Mouse (Mus musculus) hindbrain, embryonic 14.5 days (tissue): ENCODE results near the gene Slc26a1. TPM values are rescaled to one million over a fixed set of nuclear protein-coding genes. Genes with fewer than 3 reads are reported as not detected.

Source experiments
- ATAC-seq: fragments of 200-750 bp; cut with Nextera tagmentation; 2 replicates; pipeline ENCODE4 v1.8.0; 2017; ENCODE audit warnings: moderate number of reproducible peaks, mild to moderate bottlenecking, moderate TSS enrichment, moderate library complexity; ENCODE audit not compliant: low FRiP score
- DNase-seq: peaks from one replicate; pipeline ENCODE4 v3.0.0-alpha.2; 2015; ENCODE audit warnings: low spot score
- H3K27ac ChIP-seq: fragments of 300-500 bp; sonication (generic); 2 replicates; pipeline ENCODE4 v1.5.1; 2014; ENCODE audit warnings: mild to moderate bottlenecking, moderate library complexity
- H3K27me3 ChIP-seq: fragments of 300-500 bp; sonication (generic); 2 replicates; pipeline ENCODE4 v1.6.1; 2014; ENCODE audit warnings: mild to moderate bottlenecking, low read length, mixed read lengths; ENCODE audit not compliant: control insufficient read depth, insufficient read depth
- H3K36me3 ChIP-seq: fragments of 300-500 bp; sonication (generic); replicated peaks from 2 replicates; pipeline ENCODE4 v1.6.1; 2014; ENCODE audit not compliant: control insufficient read depth, insufficient read depth
- H3K4me1 ChIP-seq: fragments of 300-500 bp; sonication (generic); replicated peaks from 2 replicates; pipeline ENCODE4 v1.6.1; 2014; ENCODE audit warnings: antibody characterized with exemption, low read length, mixed read lengths; ENCODE audit not compliant: control insufficient read depth, insufficient read depth
- H3K4me2 ChIP-seq: fragments of 300-500 bp; sonication (generic); replicated peaks from 2 replicates; pipeline ENCODE4 v1.6.1; 2014; ENCODE audit warnings: mild to moderate bottlenecking, moderate library complexity
- H3K4me3 ChIP-seq: fragments of 300-500 bp; sonication (generic); replicated peaks from 2 replicates; pipeline ENCODE4 v1.5.1; 2014; ENCODE audit warnings: mild to moderate bottlenecking, low read length
- H3K9ac ChIP-seq: fragments of 300-500 bp; sonication (generic); 2 replicates; pipeline ENCODE4 v1.6.1; 2014
- H3K9me3 ChIP-seq: fragments of 300-500 bp; sonication (generic); 2 replicates; pipeline ENCODE4 v1.6.1; 2016; ENCODE audit warnings: low read length; ENCODE audit not compliant: control insufficient read depth
- WGBS: fragments of 180-500 bp; shearing (Covaris S2); extraction: QIAGEN DNeasy Blood & Tissue Kit; methylation state at CpG from one replicate; pipeline ENCODE4 v1.1.7; 2014; 5-methylcytosine and 5-hydroxymethylcytosine counted together
- polyA plus RNA-seq: library from polyadenylated mRNA; unstranded; fragments of >200 nt; fragmentation: Nextera tagmentation; extraction: Ambion mirVana; gene quantifications from 2 replicates; pipeline ENCODE4 v1.2.1, GENCODE M21; 2014

The Slc26a1 gene
- polyA plus RNA-seq, 1 experiment from 2014 or later = 3.5 TPM

DNA sequence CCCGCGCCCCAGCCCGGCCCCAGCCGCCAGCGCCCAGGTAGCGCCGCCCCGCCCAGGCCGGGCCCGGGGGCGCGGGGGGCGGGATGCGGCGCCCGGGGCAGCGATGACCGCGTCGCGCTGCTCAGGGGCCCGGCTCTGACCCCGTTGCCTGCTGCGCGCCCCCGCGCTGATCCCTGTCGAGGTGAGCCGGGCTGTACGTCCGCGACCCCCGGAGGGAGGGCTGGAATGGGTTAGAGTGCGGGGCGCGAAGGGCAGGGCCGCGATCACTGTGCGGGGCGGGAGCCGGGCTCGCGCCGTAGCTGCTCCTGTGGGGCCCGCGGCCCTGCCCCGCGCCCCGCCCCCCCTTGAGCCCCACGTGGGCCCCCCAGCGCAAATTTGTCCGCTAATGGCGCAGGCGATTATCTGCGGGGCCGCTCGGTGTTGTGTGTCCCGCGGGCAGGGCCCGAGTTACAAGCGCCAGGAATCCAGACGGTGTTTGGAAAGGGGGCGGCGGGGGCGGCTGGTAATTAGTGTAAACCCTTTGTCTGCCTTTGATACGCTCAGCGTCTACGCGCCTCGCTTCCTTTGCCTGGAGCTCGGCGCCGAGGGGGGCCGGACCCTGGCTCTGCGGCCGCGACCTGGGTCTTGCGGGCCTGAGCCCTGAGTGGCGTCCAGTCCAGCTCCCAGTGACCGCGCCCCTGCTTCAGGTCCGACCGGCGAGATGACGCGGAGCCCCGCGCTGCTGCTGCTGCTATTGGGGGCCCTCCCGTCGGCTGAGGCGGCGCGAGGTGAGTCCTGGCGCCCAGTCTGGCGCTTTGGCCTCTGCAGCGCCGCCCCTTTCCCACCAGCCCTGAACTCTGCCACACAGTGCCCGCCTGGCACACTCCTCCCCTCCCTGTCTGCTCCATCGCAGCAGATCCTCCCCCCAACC lies 19.2 kb upstream of the Slc26a1 start:
- under 1% methylated on average over 84 of the region's 99 CpGs for WGBS
- Histone ChIP-seq H3K4me1 (peaks cover 9% of the 10 kb centered on the region; the same call in 1 of the 2 replicates), H3K4me3 (peak overlapping the region; percentile 50), H3K36me3 (no peaks in the 10 kb centered on the region), H3K9ac (peak overlapping the region; percentile 50), H3K9me3 (no peaks in the 10 kb centered on the region), H3K4me2 (peak overlapping the region; percentile 89), H3K27me3 (peaks cover 30% of the 10 kb centered on the region; the same call in 1 of the 2 replicates), H3K27ac (no peak overlapping the region)
- ATAC-seq (peak; percentile 44), DNase-seq (no peak)

DNA sequence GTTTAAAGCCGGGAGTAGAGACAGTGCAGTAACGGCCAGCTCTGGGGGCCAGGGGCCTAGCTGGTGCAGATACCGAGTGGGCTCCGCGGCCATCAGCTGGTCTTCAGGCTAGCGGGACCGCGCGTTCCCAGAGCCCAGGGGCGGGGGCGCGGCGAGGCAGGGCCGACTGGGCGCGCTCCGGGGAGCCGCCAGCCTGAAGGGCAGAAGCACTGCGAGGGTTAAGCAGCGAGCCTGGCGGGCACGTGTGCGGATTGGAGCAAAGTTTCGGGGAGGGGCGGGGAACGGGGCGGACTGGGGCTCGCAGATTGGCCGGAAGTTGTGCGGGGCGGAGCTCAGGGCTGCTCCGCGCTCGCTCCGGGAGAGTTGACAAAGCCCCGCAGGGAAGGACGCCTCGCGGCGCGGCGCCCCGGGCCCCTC lies 18.5 kb upstream of the Slc26a1 start:
- ATAC-seq (peak; percentile 93), DNase-seq (peak; percentile 83)
- Histone ChIP-seq H3K27ac (no peak overlapping the region), H3K4me2 (peak overlapping the region; percentile 89), H3K27me3 (peaks cover 30% of the 10 kb centered on the region; the same call in 1 of the 2 replicates), H3K9ac (peak overlapping the region; percentile 50), H3K9me3 (no peaks in the 10 kb centered on the region), H3K4me3 (peak overlapping the region; percentile 50), H3K4me1 (peaks cover 9% of the 10 kb centered on the region; the same call in 1 of the 2 replicates), H3K36me3 (no peaks in the 10 kb centered on the region)
- WGBS = 2% methylated on average over 34 of the region's 43 CpGs

DNA sequence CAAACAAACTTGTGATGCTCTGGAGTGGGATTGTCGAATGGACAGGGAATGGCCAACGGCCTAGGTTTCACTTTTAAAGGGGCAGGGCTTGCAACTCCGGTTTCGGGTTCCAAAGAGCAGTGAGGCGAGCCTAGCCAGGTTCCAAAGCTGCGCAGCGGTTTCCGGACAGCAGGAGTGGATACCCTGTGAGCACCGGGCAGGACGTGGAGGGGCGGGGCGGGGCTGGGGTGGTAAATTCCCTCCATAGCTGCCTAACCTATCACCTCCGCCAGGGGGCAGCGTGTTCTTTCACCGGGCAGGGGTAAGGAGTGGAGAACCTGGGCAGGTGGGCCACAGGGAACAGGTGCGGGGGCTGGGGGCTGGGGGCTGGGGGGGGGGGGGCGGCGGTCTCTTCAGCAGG lies 16.9 kb upstream of the Slc26a1 start, which contains the start of gene Fgfrl1:
Fgfrl1 (plus strand) TSS at position 112 of the 400 bp plus-strand sequence.
- H3K4me2 ChIP-seq = peak within 1 kb of the TSS; percentile 89
- H3K27me3 ChIP-seq = peaks cover 30% of the 10 kb centered on the region; the same call in 1 of the 2 replicates
- no peaks in the 10 kb centered on the region for H3K9me3 ChIP-seq
- H3K4me1 ChIP-seq = peaks cover 9% of the 10 kb centered on the region; the same call in 1 of the 2 replicates
- peak within 1 kb of the TSS; percentile 50; the same call in 1 of the 2 replicates for H3K4me3 ChIP-seq
- H3K9ac ChIP-seq = no peak within 1 kb of the TSS
- ATAC-seq = no peak
- 3% methylated on average over 16 of the region's 18 CpGs for WGBS
- H3K27ac ChIP-seq = no peak within 1 kb of the TSS
- no peaks in the 10 kb centered on the region for H3K36me3 ChIP-seq
- no peak for DNase-seq

DNA sequence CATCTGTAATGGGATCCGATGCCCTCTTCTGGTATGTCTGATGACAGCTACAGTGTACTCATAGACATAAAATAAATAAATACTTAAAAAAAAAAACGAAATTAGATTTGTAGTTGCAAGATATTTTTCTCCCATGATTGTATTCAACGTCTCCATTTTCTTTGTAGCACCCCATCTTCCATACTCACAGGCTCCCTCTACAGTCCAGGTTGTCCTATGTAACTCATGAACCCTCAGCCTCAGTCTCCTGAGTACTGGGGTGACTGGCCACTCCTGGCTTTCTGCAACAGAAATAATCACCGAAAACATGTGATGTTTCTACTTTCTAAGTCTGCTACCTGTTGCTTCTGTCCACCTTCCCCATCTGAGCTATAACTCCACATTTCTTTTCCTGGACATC lies 15.8 kb upstream of the Slc26a1 start:
- Histone ChIP-seq H3K27ac (no peak overlapping the region), H3K4me3 (no peak overlapping the region), H3K9me3 (no peaks in the 10 kb centered on the region), H3K9ac (no peak overlapping the region), H3K36me3 (no peaks in the 10 kb centered on the region), H3K4me2 (no peak overlapping the region), H3K4me1 (0 out of 2 replicates have a peak, but pooled peaks cover 5% of the 10 kb centered on the region), H3K27me3 (peaks cover 30% of the 10 kb centered on the region; the same call in 1 of the 2 replicates)
- 71% methylated on average over 4 of the region's 4 CpGs for WGBS
- DNase-seq (no peak), ATAC-seq (no peak)

DNA sequence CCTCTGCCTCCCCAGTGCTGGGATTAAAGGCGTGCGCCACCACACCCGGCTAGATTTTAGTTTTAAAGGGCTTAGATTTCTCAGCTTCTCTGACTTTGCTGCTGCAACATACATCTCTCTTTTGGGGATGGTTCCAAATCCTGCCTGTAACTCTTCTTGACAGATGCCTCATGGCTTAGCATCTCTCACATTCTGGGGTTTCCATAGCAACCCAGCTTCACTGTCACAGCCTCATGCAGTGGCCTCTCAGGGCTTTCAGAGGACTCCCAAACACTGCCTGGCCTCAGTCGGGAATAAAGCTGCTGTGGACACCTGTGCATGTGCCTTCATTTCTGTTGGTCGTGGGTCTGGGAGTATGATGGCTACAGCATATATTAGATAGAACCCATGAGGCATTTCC lies 13.7 kb upstream of the Slc26a1 start:
- Histone ChIP-seq H3K4me3 (no peak overlapping the region), H3K27ac (no peak overlapping the region), H3K9ac (no peak overlapping the region), H3K27me3 (peaks cover 18% of the 10 kb centered on the region; the same call in 1 of the 2 replicates), H3K4me1 (no peaks in the 10 kb centered on the region), H3K36me3 (no peaks in the 10 kb centered on the region), H3K4me2 (no peak overlapping the region), H3K9me3 (no peaks in the 10 kb centered on the region)
- WGBS = 66% methylated on average over 5 of the region's 5 CpGs
- DNase-seq (no peak), ATAC-seq (no peak)

DNA sequence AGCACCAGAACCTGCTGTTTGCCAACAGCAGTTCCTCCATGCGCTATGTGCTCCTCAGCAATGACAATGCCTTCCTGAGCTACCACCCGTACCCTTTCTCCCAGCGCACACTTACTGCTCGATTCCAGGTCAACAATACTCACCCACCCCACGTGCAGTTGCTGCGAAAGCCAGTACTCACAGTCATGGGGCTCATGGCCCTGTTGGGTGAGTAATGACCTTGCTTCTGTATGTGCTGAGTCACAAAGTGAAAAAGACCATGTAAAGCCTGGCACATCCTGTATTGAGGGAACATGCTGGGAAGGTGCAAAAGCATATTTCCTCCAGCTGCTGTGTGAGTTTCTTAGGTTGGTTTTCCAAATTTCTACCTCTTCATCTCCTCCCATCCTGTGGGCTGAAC lies 5.5 kb upstream of the Slc26a1 start:
- Histone ChIP-seq H3K4me2 (no peak overlapping the region), H3K4me3 (no peak overlapping the region), H3K36me3 (no peaks in the 10 kb centered on the region), H3K27me3 (no peaks in the 10 kb centered on the region), H3K27ac (no peak overlapping the region), H3K9ac (no peak overlapping the region), H3K4me1 (peaks cover 14% of the 10 kb centered on the region), H3K9me3 (no peaks in the 10 kb centered on the region)
- 88% methylated on average over 6 of the region's 6 CpGs for WGBS
- ATAC-seq (no peak), DNase-seq (no peak)

DNA sequence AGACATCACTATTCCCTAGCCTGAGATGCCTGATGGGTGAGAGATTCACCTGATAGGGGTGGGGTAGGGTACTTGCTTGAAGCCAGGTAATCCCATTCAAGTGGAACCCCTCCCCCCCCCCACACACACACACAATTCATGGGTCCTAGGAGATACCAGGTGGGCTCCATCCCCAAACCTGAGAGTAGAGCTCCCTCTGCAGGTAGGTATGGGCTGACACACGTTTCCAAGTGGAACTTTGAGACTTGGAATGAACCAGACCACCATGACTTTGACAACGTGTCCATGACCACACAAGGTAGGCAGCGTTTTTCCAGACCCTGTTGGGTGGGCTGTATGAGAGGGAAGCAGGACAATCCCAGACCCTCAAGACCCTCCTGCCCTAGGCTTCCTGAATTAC lies 4.5 kb upstream of the Slc26a1 start:
- H3K9me3 ChIP-seq = no peaks in the 10 kb centered on the region
- no peak for ATAC-seq
- H3K4me2 ChIP-seq = no peak overlapping the region
- peaks cover 14% of the 10 kb centered on the region for H3K4me1 ChIP-seq
- no peak overlapping the region for H3K4me3 ChIP-seq
- no peak for DNase-seq
- 48% methylated on average over 3 of the region's 3 CpGs for WGBS
- no peak overlapping the region for H3K9ac ChIP-seq
- no peak overlapping the region for H3K27ac ChIP-seq
- no peaks in the 10 kb centered on the region for H3K27me3 ChIP-seq
- no peaks in the 10 kb centered on the region for H3K36me3 ChIP-seq

DNA sequence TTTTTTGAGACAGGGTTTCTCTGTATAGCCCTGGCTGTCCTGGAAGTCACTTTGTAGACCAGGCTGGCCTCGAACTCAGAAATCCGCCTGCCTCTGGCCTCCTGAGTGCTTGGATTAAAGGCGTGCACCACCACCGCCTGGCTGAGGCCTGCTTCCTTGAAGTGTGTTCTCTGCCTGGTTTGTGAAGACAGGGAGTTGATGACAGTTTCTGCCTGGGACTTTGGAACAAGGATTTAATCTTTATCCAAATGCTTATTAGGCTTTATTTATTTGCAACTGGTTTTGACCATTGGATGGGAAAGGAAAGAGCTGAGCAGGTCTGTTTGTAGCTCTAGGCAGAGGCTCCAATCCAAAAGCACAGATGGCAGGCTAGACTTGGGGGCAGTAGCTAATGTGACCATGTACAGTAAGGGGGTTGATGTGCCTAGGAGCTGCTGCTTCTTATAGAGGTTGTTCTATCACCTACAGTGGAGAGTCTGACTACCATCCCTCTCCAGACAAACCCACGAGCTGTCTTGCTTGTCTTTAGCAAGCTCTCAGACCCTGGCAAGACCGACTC lies 3.0 kb upstream of the Slc26a1 start:
- ATAC-seq (no peak), DNase-seq (no peak)
- no peaks in the 10 kb centered on the region for H3K36me3 ChIP-seq
- 92% methylated on average over 6 of the region's 6 CpGs for WGBS
- H3K27ac ChIP-seq = no peak overlapping the region
- no peak overlapping the region for H3K9ac ChIP-seq
- H3K4me1 ChIP-seq = peaks cover 14% of the 10 kb centered on the region
- no peaks in the 10 kb centered on the region for H3K9me3 ChIP-seq
- H3K27me3 ChIP-seq = no peaks in the 10 kb centered on the region
- H3K4me3 ChIP-seq = no peak overlapping the region
- H3K4me2 ChIP-seq = no peak overlapping the region

DNA sequence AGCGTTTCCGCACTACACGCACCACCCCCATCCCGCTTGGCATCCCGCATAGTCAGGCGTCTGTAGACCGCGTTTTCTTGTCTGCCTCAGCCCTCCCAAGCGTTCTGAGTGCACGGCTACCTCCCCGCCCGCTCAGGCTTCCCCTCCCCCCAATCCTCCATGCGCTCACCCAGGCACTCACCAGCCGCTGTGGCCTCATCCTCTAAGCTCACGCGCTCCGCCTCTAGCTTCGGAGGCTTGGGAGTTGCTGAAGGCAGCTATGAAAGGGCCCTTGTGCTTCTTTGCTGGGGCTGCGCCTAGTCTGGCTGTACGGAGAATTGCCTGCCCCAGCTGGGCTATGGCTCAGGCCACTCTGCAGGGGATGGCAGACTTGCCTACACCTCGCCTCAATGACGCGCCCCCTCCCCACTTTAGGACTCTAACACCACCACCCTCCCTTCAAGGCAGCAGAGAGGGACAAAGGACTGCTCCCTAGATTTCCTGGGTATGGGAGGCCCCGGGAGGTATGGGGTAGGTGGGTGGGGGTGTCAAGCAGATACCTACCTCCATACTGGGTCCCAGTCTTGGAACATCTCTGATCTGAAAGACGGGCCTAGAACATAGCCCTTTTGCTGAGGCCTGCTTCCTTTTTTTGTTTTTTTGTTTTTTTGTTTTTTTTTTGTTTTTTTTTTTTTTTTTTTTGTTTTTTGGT lies 2.4 kb upstream of the Slc26a1 start:
- peak; percentile 77 for DNase-seq
- 4% methylated on average over 25 of the region's 25 CpGs for WGBS
- H3K27me3 ChIP-seq = no peaks in the 10 kb centered on the region

More for the DNA sequence above, 2.4 kb upstream of the Slc26a1 start:
- H3K36me3 ChIP-seq = no peaks in the 10 kb centered on the region
- no peaks in the 10 kb centered on the region for H3K9me3 ChIP-seq
- peaks cover 14% of the 10 kb centered on the region for H3K4me1 ChIP-seq
- H3K27ac ChIP-seq = peak overlapping the region; percentile 92
- H3K4me3 ChIP-seq = peak overlapping the region; percentile 32
- peak overlapping the region; percentile 69 for H3K9ac ChIP-seq
- ATAC-seq = peak; percentile 89
- H3K4me2 ChIP-seq = peak overlapping the region; percentile 64
